Mouse (Mus musculus): Measurements from ENCODE around the gene Cacna2d2.
"Not testable (repeated sequence)": the region's sequence is repeated elsewhere in the genome, so short reads cannot be mapped to it uniquely, and the experiment has no call there.

DNA sequence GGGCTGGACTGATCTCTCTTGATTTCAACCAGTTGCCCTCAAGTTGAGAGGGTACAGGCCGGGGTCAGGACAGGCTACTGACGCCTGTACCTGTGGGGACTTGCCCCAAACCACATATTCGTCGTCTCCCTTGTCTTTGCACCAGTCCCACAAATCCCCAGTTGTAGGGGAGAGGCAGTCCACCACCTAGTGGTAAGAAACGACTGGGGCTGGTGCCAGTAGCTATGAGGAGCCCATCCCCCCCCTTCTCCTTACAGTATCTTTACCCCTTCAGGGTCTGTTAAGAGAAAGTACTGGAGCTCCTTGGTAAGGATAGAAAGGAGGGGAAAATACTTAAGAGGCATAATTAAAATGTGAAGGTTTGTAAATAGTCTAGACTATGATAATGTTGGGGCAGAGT is 166.1 kb downstream of the Cacna2d2 start:
- TF ChIP-seq CTCF (IDR thresholded peaks at IDR 0.05 in 2 of 3, conservative IDR thresholded peaks at IDR 0.05 in 1 of 3; ENCODE audit: control insufficient read depth in 1 of 3, insufficient read depth in 1 of 3, low read depth in 2 of 3, low read length in 3 of 3, poor library complexity in 1 of 3, severe bottlenecking in 1 of 3), result peak in 2 of 3 experiments; percentile 8 to 29; a peak in 2 of 6 replicates
- TF ChIP-seq GATA1 (IDR thresholded peaks at IDR 0.05; ENCODE audit: low read depth, low read length); EP300 (IDR thresholded peaks at IDR 0.05; ENCODE audit: low read depth in 1 of 2, low read length in 2 of 2); ELF1 (IDR thresholded peaks at IDR 0.05; ENCODE audit: low read depth, low read length); CHD2 (IDR thresholded peaks at IDR 0.05; ENCODE audit: low read length); POLR2A (IDR thresholded peaks at IDR 0.05; ENCODE audit: control insufficient read depth in 1 of 2, insufficient read depth in 1 of 2, low read depth in 1 of 2, low read length in 2 of 2, poor library complexity in 1 of 2): not testable (repeated sequence)
